Mouse (Mus musculus): ENCODE measurements around the gene Saysd1. TPM values are rescaled to one million over a fixed set of nuclear protein-coding genes. Genes with fewer than 3 reads are reported as not detected.

Gene Saysd1
- total RNA-seq, 1 experiment, result 7.2 TPM

DNA sequence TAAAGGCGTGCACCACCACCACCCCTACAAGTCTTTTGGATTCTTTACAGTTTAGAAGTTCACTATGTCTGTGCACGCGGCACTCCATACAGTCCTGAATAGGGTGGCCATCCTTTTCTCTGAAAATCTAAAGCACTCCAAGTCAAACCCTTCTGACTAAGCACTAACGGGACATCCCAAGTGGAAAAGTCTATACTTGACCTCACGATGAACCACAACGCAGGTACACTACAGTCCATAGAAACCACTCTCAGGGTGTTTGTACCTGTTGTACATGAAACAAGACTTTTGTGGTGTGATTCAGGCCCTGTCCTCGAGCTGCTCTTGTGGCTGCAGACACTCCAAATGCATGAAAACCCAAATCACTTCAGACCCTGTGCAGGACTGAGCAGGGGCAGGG lies 36.8 kb upstream of the Saysd1 start:
- DNase-seq (ENCODE audit: low read depth, low spot score), result no peak
- Histone ChIP-seq H3K4me1 (ENCODE audit: control insufficient read depth in 2 of 2, insufficient read depth in 2 of 2, low read length in 2 of 2, poor library complexity in 1 of 2) (peaks cover 13 to 19% of the 10 kb centered on the region in 2 experiments), H3K9me3 (ENCODE audit: control insufficient read depth, insufficient read depth, low read depth, low read length) (no peaks in the 10 kb centered on the region), H3K27ac (ENCODE audit: insufficient read depth, low read depth, low read length, poor library complexity, severe bottlenecking) (peak overlapping the region; percentile 4; the same call in 1 of the 2 replicates), H3K4me3 (ENCODE audit: insufficient read depth in 1 of 2, low read depth in 1 of 2, low read length in 2 of 2, poor library complexity in 1 of 2, severe bottlenecking in 1 of 2) (peak overlapping the region in 1 of 2 experiments; percentile 4; a peak in 1 of 4 replicates), H3K9ac (ENCODE audit: insufficient read depth, low read depth, low read length, poor library complexity, severe bottlenecking) (no peak overlapping the region; the same call in 1 of the 2 replicates), H3K36me3 (ENCODE audit: control insufficient read depth, insufficient read depth, low read length, poor library complexity, severe bottlenecking) (peaks cover 12% of the 10 kb centered on the region)
- in situ Hi-C loops (cut with MboI; ENCODE audit: low sequenced_read_pairs in 2 of 2, unreplicated experiment in 2 of 2), result no loop called here
- TF ChIP-seq ZC3H11A (IDR thresholded peaks at IDR 0.05; ENCODE audit: borderline replicate concordance, low read depth, low read length) (no peak), ZNF384 (IDR thresholded peaks at IDR 0.05; ENCODE audit: low read depth, low read length) (no peak), HCFC1 (IDR thresholded peaks at IDR 0.05; ENCODE audit: borderline replicate concordance, insufficient read depth, low read length) (no peak), CHD2 (IDR thresholded peaks at IDR 0.05; ENCODE audit: low read depth, low read length) (no peak), MAFK (IDR thresholded peaks at IDR 0.05; ENCODE audit: insufficient read depth, low read depth, low read length) (no peak)

DNA sequence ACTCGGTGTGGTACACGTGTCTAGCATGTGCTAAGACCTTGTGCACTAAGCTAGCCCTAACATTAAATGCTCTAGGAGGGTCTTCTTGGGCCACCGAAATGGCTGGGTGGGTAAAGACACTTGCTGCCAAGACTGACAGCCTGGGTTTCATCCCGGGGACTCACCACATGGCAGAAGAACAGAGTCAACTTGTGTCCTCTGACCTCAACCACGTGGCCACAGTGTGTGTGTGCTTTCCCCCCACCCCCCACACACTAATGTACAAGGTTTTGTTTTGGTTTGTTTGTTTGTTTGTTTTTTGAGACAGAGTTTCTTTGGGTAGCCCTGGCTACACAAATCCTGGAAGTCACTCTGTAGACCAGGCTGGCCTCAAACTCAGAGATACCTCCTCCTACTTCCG lies 36.4 kb upstream of the Saysd1 start:
- H3K9ac ChIP-seq (ENCODE audit: insufficient read depth, low read depth, low read length, poor library complexity, severe bottlenecking), result peak overlapping the region; percentile 46; the same call in 1 of the 2 replicates
- H3K9me3 ChIP-seq (ENCODE audit: control insufficient read depth, insufficient read depth, low read depth, low read length), result no peaks in the 10 kb centered on the region
- peaks cover 12% of the 10 kb centered on the region for H3K36me3 ChIP-seq (ENCODE audit: control insufficient read depth, insufficient read depth, low read length, poor library complexity, severe bottlenecking)
- H3K27ac ChIP-seq (ENCODE audit: insufficient read depth, low read depth, low read length, poor library complexity, severe bottlenecking), result peak overlapping the region; percentile 9; the same call in 1 of the 2 replicates
- 0 out of 4 replicates have a peak overlapping the region, but pooled peaks of 1 of the 2 experiments have one; percentile 7 for H3K4me3 ChIP-seq (ENCODE audit: insufficient read depth in 1 of 2, low read depth in 1 of 2, low read length in 2 of 2, poor library complexity in 1 of 2, severe bottlenecking in 1 of 2)
- peaks cover 13 to 20% of the 10 kb centered on the region in 2 experiments for H3K4me1 ChIP-seq (ENCODE audit: control insufficient read depth in 2 of 2, insufficient read depth in 2 of 2, low read length in 2 of 2, poor library complexity in 1 of 2)
- DNase-seq (ENCODE audit: low read depth, low spot score), result no peak
- in situ Hi-C loops (cut with MboI; ENCODE audit: low sequenced_read_pairs in 2 of 2, unreplicated experiment in 2 of 2), result no loop called here
- no peak for TF ChIP-seq ZC3H11A (IDR thresholded peaks at IDR 0.05; ENCODE audit: borderline replicate concordance, low read depth, low read length)
- no peak for TF ChIP-seq ZNF384 (IDR thresholded peaks at IDR 0.05; ENCODE audit: low read depth, low read length)
- TF ChIP-seq HCFC1 (IDR thresholded peaks at IDR 0.05; ENCODE audit: borderline replicate concordance, insufficient read depth, low read length), result no peak

DNA sequence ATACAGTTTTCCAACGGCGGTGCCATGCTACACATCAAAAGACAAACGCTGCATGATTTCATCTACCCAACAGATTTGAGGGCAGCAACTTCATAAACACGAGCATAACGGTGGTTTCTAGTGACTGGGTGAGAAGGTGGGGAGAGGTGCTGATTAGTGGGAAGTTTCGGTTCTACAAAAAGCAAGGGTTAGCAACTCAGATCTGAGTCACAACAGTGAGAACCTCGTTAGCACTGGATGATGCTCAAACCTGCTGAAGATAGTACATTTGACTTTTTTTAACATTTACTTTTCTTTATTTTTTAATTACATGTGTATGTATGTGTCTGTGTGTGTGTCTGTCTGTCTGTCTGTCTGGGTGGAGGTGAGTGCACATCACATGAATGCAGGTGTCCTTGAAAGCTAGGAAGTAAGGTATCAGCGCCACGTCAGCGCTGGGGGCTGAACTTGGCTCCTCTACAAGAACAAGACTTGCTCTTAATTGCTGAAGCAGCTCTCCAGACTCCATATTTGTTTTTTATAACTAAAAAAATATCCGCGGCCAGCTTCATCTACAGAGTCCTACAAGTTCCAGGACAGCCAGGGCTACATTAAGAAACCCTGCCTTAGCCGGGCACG lies 35.6 kb upstream of the Saysd1 start:
- no peak for TF ChIP-seq HCFC1 (IDR thresholded peaks at IDR 0.05; ENCODE audit: borderline replicate concordance, insufficient read depth, low read length)
- TF ChIP-seq ZC3H11A (IDR thresholded peaks at IDR 0.05; ENCODE audit: borderline replicate concordance, low read depth, low read length), result no peak
- TF ChIP-seq MAFK (IDR thresholded peaks at IDR 0.05; ENCODE audit: insufficient read depth, low read depth, low read length), result no peak
- no peak for TF ChIP-seq ZNF384 (IDR thresholded peaks at IDR 0.05; ENCODE audit: low read depth, low read length)
- TF ChIP-seq CHD2 (IDR thresholded peaks at IDR 0.05; ENCODE audit: low read depth, low read length), result no peak
- H3K4me3 ChIP-seq (ENCODE audit: insufficient read depth in 1 of 2, low read depth in 1 of 2, low read length in 2 of 2, poor library complexity in 1 of 2, severe bottlenecking in 1 of 2), result no peak overlapping the region
- H3K36me3 ChIP-seq (ENCODE audit: control insufficient read depth, insufficient read depth, low read length, poor library complexity, severe bottlenecking), result peaks cover 12% of the 10 kb centered on the region
- H3K4me1 ChIP-seq (ENCODE audit: control insufficient read depth in 2 of 2, insufficient read depth in 2 of 2, low read length in 2 of 2, poor library complexity in 1 of 2), result peaks cover 13 to 20% of the 10 kb centered on the region in 2 experiments
- no peak for DNase-seq (ENCODE audit: low read depth, low spot score)
- H3K27ac ChIP-seq (ENCODE audit: insufficient read depth, low read depth, low read length, poor library complexity, severe bottlenecking), result no peak overlapping the region
- H3K9me3 ChIP-seq (ENCODE audit: control insufficient read depth, insufficient read depth, low read depth, low read length), result no peaks in the 10 kb centered on the region
- in situ Hi-C loops (cut with MboI; ENCODE audit: low sequenced_read_pairs in 2 of 2, unreplicated experiment in 2 of 2), result no loop called here
- no peak overlapping the region for H3K9ac ChIP-seq (ENCODE audit: insufficient read depth, low read depth, low read length, poor library complexity, severe bottlenecking)

DNA sequence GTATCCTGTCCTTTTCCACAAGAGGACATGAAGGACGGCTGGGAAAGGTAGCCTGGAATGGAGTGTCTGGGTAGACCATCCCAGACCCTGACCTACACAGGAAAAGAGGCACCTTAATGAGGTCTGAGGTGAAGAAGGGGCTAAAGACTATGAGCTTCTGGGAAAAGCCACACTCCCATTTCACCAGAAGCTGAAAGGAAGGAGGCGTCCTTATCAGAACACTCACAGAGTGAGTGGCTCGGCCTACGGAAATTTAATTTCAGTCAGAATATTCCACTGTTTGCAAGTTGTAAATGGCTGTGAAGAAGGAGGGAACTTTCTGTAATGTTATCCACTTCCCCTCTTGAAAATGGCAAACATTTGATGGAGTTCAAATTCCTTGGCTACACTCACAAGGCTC lies 34.6 kb upstream of the Saysd1 start:
- Histone ChIP-seq H3K9me3 (ENCODE audit: control insufficient read depth, insufficient read depth, low read depth, low read length) (no peaks in the 10 kb centered on the region), H3K4me3 (ENCODE audit: insufficient read depth in 1 of 2, low read depth in 1 of 2, low read length in 2 of 2, poor library complexity in 1 of 2, severe bottlenecking in 1 of 2) (no peak overlapping the region), H3K36me3 (ENCODE audit: control insufficient read depth, insufficient read depth, low read length, poor library complexity, severe bottlenecking) (peaks cover 21% of the 10 kb centered on the region), H3K27ac (ENCODE audit: insufficient read depth, low read depth, low read length, poor library complexity, severe bottlenecking) (no peak overlapping the region), H3K9ac (ENCODE audit: insufficient read depth, low read depth, low read length, poor library complexity, severe bottlenecking) (no peak overlapping the region), H3K4me1 (ENCODE audit: control insufficient read depth in 2 of 2, insufficient read depth in 2 of 2, low read length in 2 of 2, poor library complexity in 1 of 2) (peaks cover 11 to 29% of the 10 kb centered on the region in 2 experiments)
- TF ChIP-seq CHD2 (IDR thresholded peaks at IDR 0.05; ENCODE audit: low read depth, low read length), result no peak
- no peak for TF ChIP-seq HCFC1 (IDR thresholded peaks at IDR 0.05; ENCODE audit: borderline replicate concordance, insufficient read depth, low read length)
- no peak for TF ChIP-seq ZC3H11A (IDR thresholded peaks at IDR 0.05; ENCODE audit: borderline replicate concordance, low read depth, low read length)
- TF ChIP-seq MAFK (IDR thresholded peaks at IDR 0.05; ENCODE audit: insufficient read depth, low read depth, low read length), result no peak
- TF ChIP-seq ZNF384 (IDR thresholded peaks at IDR 0.05; ENCODE audit: low read depth, low read length), result no peak
- in situ Hi-C loops (cut with MboI; ENCODE audit: low sequenced_read_pairs in 2 of 2, unreplicated experiment in 2 of 2), result no loop called here
- no peak for DNase-seq (ENCODE audit: low read depth, low spot score)

Data from ES-E14 (cell line).